Mouse (Mus musculus) liver, adult 2 months (tissue): ENCODE results near the gene Inpp5d. TPM values are rescaled to one million over a fixed set of nuclear protein-coding genes. Genes with fewer than 3 reads are reported as not detected.

Experiments used
- DNase-seq: peaks from one replicate; pipeline ENCODE4 v3.0.0-alpha.2; 2011; ENCODE audit warnings: low read depth, low spot score; ENCODE audit errors: extremely low read depth
- H3K27ac ChIP-seq: fragments of 200-500 bp; replicated peaks from 2 replicates; pipeline ENCODE4 v1.5.1; 2012; ENCODE audit warnings: low read depth, mild to moderate bottlenecking, control low read depth, inconsistent platforms, low read length; ENCODE audit not compliant: insufficient read depth
- H3K27me3 ChIP-seq: fragments of 200-500 bp; 2 replicates; pipeline ENCODE4 v1.6.1; 2012; ENCODE audit warnings: mild to moderate bottlenecking, moderate library complexity, low read length, inconsistent platforms; ENCODE audit not compliant: control insufficient read depth, insufficient read depth
- H3K36me3 ChIP-seq: fragments of 200-500 bp; 2 replicates; pipeline ENCODE4 v1.6.1; 2012; ENCODE audit warnings: low read length, inconsistent platforms; ENCODE audit not compliant: control insufficient read depth, insufficient read depth
- H3K4me1 ChIP-seq: fragments of 200-500 bp; 2 replicates; pipeline ENCODE4 v1.6.1; 2011; ENCODE audit warnings: low read length; ENCODE audit not compliant: control insufficient read depth, insufficient read depth
- H3K4me3 ChIP-seq: fragments of 200-500 bp; 2 replicates; pipeline ENCODE4 v1.5.1; 2011; ENCODE audit warnings: low read depth, mild to moderate bottlenecking, control low read depth, low read length, moderate library complexity; ENCODE audit not compliant: insufficient read depth
- H3K79me2 ChIP-seq: fragments of 200-500 bp; 2 replicates; pipeline ENCODE4 v1.6.1; 2012; ENCODE audit warnings: inconsistent platforms, mild to moderate bottlenecking, low read length, moderate library complexity; ENCODE audit not compliant: control insufficient read depth, insufficient read depth
- H3K9ac ChIP-seq: fragments of 200-500 bp; 2 replicates; pipeline ENCODE4 v1.6.1; 2012; ENCODE audit warnings: low read depth, mild to moderate bottlenecking, control low read depth, inconsistent platforms, low read length
- CTCF ChIP-seq: fragments of 200-500 bp; IDR thresholded peaks from 2 replicates; pipeline ENCODE4 v1.5.1; 2011; ENCODE audit warnings: low read depth, low read length, control low read depth
- POLR2A ChIP-seq: fragments of 200-500 bp; IDR thresholded peaks from 2 replicates; pipeline ENCODE4 v1.6.1; 2011; ENCODE audit warnings: low read length, control low read depth; ENCODE audit not compliant: insufficient read depth; ENCODE audit errors: extremely low read depth
- WGBS: fragments of 180-500 bp; shearing (Covaris S2); methylation state at CpG from one replicate; pipeline ENCODE4 v1.1.7; 2018; 5-methylcytosine and 5-hydroxymethylcytosine counted together
- polyA plus RNA-seq: library from polyadenylated mRNA; depleted of rRNA; stranded (reverse); fragments of >200 nt; gene quantifications from 2 replicates; pipeline ENCODE4 v1.2.3, GENCODE M21; 2012
- total RNA-seq: library from RNA; depleted of rRNA; stranded (reverse); fragments of >200 nt; gene quantifications from 2 replicates; pipeline ENCODE4 v1.2.3, GENCODE M21; 2014

Inpp5d gene
- total and polyA plus RNA-seq, 2 experiments = 3.7 to 7.6 TPM

GRCm38 (mm10) chr1:87601801-87602200 is 18.3 kb upstream of the Inpp5d start:
- Histone ChIP-seq H3K27me3 (no peaks in the 10 kb centered on the region), H3K79me2 (no peaks in the 10 kb centered on the region), H3K36me3 (no peaks in the 10 kb centered on the region), H3K27ac (no peak overlapping the region), H3K9ac (no peak overlapping the region), H3K4me1 (peaks cover 5% of the 10 kb centered on the region), H3K4me3 (no peak overlapping the region)
- 47% methylated on average over 2 of the region's 2 CpGs for WGBS
- peak; percentile 53 for DNase-seq
- no peak for TF ChIP-seq CTCF

GRCm38 (mm10) chr1:87603389-87603788 is 16.7 kb upstream of the Inpp5d start:
- Histone ChIP-seq H3K27ac (no peak overlapping the region), H3K36me3 (no peaks in the 10 kb centered on the region), H3K79me2 (no peaks in the 10 kb centered on the region), H3K27me3 (no peaks in the 10 kb centered on the region), H3K4me1 (peaks cover 5% of the 10 kb centered on the region), H3K9ac (no peak overlapping the region), H3K4me3 (no peak overlapping the region)
- DNase-seq = no peak
- TF ChIP-seq POLR2A = no peak
- TF ChIP-seq CTCF = no peak
- 96% methylated on average over 5 of the region's 5 CpGs for WGBS

- no peak overlapping the region for H3K9ac ChIP-seq
- no peaks in the 10 kb centered on the region for H3K79me2 ChIP-seq
- H3K4me3 ChIP-seq = no peak overlapping the region
- DNase-seq = no peak
- H3K4me1 ChIP-seq = peaks cover 4% of the 10 kb centered on the region
- no peak overlapping the region for H3K27ac ChIP-seq
- 92% methylated on average over 2 of the region's 2 CpGs for WGBS
- no peaks in the 10 kb centered on the region for H3K27me3 ChIP-seq
- TF ChIP-seq CTCF (no peak), POLR2A (no peak)
- no peaks in the 10 kb centered on the region for H3K36me3 ChIP-seq
These were observed 14.8 kb upstream of the Inpp5d start for GRCm38 (mm10) chr1:87605296-87605695.

GRCm38 (mm10) chr1:87607385-87608091 is 12.6 kb upstream of the Inpp5d start:
- no peak overlapping the region for H3K4me3 ChIP-seq
- H3K27ac ChIP-seq = no peak overlapping the region
- 86% methylated on average over 21 of the region's 21 CpGs for WGBS
- no peak for TF ChIP-seq CTCF
- no peak for TF ChIP-seq POLR2A
- H3K27me3 ChIP-seq = no peaks in the 10 kb centered on the region
- no peak overlapping the region for H3K9ac ChIP-seq
- H3K36me3 ChIP-seq = no peaks in the 10 kb centered on the region
- no peak for DNase-seq
- H3K79me2 ChIP-seq = no peaks in the 10 kb centered on the region
- H3K4me1 ChIP-seq = no peaks in the 10 kb centered on the region

- H3K4me1 ChIP-seq = no peaks in the 10 kb centered on the region
- no peak overlapping the region for H3K9ac ChIP-seq
- H3K79me2 ChIP-seq = no peaks in the 10 kb centered on the region
- 29% methylated on average over 7 of the region's 7 CpGs for WGBS
- no peaks in the 10 kb centered on the region for H3K36me3 ChIP-seq
- no peak overlapping the region for H3K4me3 ChIP-seq
- peak; percentile 66 for DNase-seq
- H3K27me3 ChIP-seq = no peaks in the 10 kb centered on the region
- TF ChIP-seq CTCF = peak; percentile 93
- TF ChIP-seq POLR2A = no peak
- no peak overlapping the region for H3K27ac ChIP-seq
These were observed 11.6 kb upstream of the Inpp5d start for GRCm38 (mm10) chr1:87608416-87609046.

- no peaks in the 10 kb centered on the region for H3K27me3 ChIP-seq
- H3K36me3 ChIP-seq = no peaks in the 10 kb centered on the region
- H3K4me1 ChIP-seq = no peaks in the 10 kb centered on the region
- no peak for DNase-seq
- H3K4me3 ChIP-seq = no peak overlapping the region
- WGBS = 94% methylated on average over 2 of the region's 2 CpGs
- H3K9ac ChIP-seq = no peak overlapping the region
- TF ChIP-seq CTCF = no peak
- TF ChIP-seq POLR2A = no peak
- no peak overlapping the region for H3K27ac ChIP-seq
- H3K79me2 ChIP-seq = no peaks in the 10 kb centered on the region
These were observed 5.4 kb upstream of the Inpp5d start for GRCm38 (mm10) chr1:87614576-87615295.
